Mouse (Mus musculus): ENCODE data around the gene Acaa1a. TPM values are rescaled to one million over a fixed set of nuclear protein-coding genes. Genes with fewer than 3 reads are reported as not detected.
"Not testable (repeated sequence)": the region's sequence is repeated elsewhere in the genome, so short reads cannot be mapped to it uniquely, and the experiment has no call there.

The Acaa1a gene
- polyA plus RNA-seq, 1 experiment = 20.7 TPM

DNA sequence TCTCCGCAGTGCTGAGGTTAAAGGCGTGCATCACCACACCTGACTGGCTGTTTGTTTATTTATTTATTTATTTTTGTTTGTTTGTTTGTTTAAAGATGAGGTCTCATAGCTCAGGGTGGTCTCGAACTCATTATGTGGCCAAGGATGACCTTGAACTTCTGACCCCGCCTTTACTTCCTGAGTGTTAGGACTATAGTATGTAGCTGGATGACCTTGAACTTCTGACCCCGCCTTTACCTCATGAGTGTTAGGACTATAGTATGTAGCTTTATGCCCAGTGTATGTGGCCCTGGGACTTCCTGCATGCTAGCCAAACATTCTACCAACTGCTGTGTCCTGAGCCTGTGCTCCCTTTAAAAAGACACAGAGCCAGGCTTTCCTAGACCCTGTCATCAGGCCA, 21.9 kb downstream of the Acaa1a start:
- no peaks in the 10 kb centered on the region for H3K27me3 ChIP-seq (ENCODE audit: control insufficient read depth, insufficient read depth, low read length, poor library complexity, severe bottlenecking)
- H3K9me3 ChIP-seq (replicated peaks; ENCODE audit: control insufficient read depth, insufficient read depth, low read length, poor library complexity, severe bottlenecking) = no peaks in the 10 kb centered on the region
- no peak overlapping the region for H3K4me3 ChIP-seq (ENCODE audit: low read depth, low read length)
- H3K36me3 ChIP-seq (ENCODE audit: control insufficient read depth, insufficient read depth, low read length, poor library complexity, severe bottlenecking) = no peaks in the 10 kb centered on the region
- no peaks in the 10 kb centered on the region for H3K4me1 ChIP-seq (ENCODE audit: control insufficient read depth, insufficient read depth, low read length)
- H3K27ac ChIP-seq (ENCODE audit: insufficient read depth, low read length) = no peak overlapping the region
- TF ChIP-seq EP300 (IDR thresholded peaks at IDR 0.05; ENCODE audit: insufficient read depth, low read depth, low read length) (no peak), CTCF (IDR thresholded peaks at IDR 0.05; ENCODE audit: low read depth, low read length) (no peak), POLR2A (IDR thresholded peaks at IDR 0.05; ENCODE audit: insufficient read depth, low read length) (no peak)
- no peak overlapping the region for H3K9ac ChIP-seq (ENCODE audit: low read depth, poor library complexity, severe bottlenecking)

DNA sequence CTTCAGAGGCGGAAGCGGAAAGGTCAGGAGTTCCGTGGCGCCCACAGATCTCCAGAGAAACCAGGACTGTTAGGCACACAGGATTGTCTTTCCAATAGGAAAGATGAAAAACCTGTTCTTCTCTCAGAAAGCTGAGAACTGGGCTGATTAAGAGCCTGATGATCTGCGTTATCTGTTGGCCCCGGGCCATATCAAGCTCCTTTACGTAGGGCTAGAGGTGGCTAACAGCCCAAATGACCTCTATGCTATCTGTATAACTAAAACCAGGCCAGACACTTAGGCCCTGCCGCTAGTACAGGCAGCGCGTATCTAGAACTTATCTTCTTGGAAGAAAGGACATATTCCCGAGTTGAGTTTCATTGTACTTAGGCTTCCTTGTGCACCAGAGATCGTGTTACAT, 23.8 kb downstream of the Acaa1a start:
- Histone ChIP-seq H3K9me3 (replicated peaks; ENCODE audit: control insufficient read depth, insufficient read depth, low read length, poor library complexity, severe bottlenecking) (no peaks in the 10 kb centered on the region), H3K4me1 (ENCODE audit: control insufficient read depth, insufficient read depth, low read length) (no peaks in the 10 kb centered on the region), H3K36me3 (ENCODE audit: control insufficient read depth, insufficient read depth, low read length, poor library complexity, severe bottlenecking) (no peaks in the 10 kb centered on the region), H3K4me3 (ENCODE audit: low read depth, low read length) (no peak overlapping the region), H3K27me3 (ENCODE audit: control insufficient read depth, insufficient read depth, low read length, poor library complexity, severe bottlenecking) (no peaks in the 10 kb centered on the region), H3K27ac (ENCODE audit: insufficient read depth, low read length) (no peak overlapping the region), H3K9ac (ENCODE audit: low read depth, poor library complexity, severe bottlenecking) (no peak overlapping the region)
- TF ChIP-seq POLR2A (IDR thresholded peaks at IDR 0.05; ENCODE audit: insufficient read depth, low read length) (no peak), CTCF (IDR thresholded peaks at IDR 0.05; ENCODE audit: low read depth, low read length) (no peak), EP300 (IDR thresholded peaks at IDR 0.05; ENCODE audit: insufficient read depth, low read depth, low read length) (no peak)

DNA sequence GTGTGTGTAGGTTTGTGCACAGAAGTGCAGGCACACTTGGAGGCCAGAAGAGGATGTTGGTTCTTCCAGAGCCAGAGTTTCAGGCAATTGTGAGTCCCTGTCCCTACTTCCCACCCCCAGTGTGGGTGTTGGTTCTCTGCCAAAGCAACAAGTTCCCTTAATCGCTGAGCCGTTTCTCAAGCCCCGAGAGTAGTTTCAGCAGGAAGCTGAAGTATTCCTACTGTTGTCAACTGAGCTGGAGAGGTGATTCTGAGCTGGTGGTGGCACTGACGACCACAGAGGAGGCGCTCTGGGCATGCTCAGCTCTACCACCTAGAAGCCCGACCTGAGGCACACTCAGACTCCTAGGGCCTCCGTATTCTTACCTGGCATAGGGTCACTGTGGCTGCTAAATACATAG, 25.8 kb downstream of the Acaa1a start, which contains the start of gene Slc22a14:
TSS of gene Slc22a14 (minus strand) at position 270 of the 400 bp plus-strand sequence.
- Histone ChIP-seq H3K27ac (ENCODE audit: insufficient read depth, low read length) (no peak within 1 kb of the TSS), H3K9ac (ENCODE audit: low read depth, poor library complexity, severe bottlenecking) (no peak within 1 kb of the TSS), H3K4me1 (ENCODE audit: control insufficient read depth, insufficient read depth, low read length) (no peaks in the 10 kb centered on the region), H3K9me3 (replicated peaks; ENCODE audit: control insufficient read depth, insufficient read depth, low read length, poor library complexity, severe bottlenecking) (no peaks in the 10 kb centered on the region), H3K36me3 (ENCODE audit: control insufficient read depth, insufficient read depth, low read length, poor library complexity, severe bottlenecking) (0 out of 2 replicates have a peak, but pooled peaks cover 2% of the 10 kb centered on the region), H3K4me3 (ENCODE audit: low read depth, low read length) (no peak within 1 kb of the TSS), H3K27me3 (ENCODE audit: control insufficient read depth, insufficient read depth, low read length, poor library complexity, severe bottlenecking) (no peaks in the 10 kb centered on the region)
- TF ChIP-seq CTCF (IDR thresholded peaks at IDR 0.05; ENCODE audit: low read depth, low read length) = no peak
- TF ChIP-seq EP300 (IDR thresholded peaks at IDR 0.05; ENCODE audit: insufficient read depth, low read depth, low read length) = no peak
- no peak for TF ChIP-seq POLR2A (IDR thresholded peaks at IDR 0.05; ENCODE audit: insufficient read depth, low read length)

DNA sequence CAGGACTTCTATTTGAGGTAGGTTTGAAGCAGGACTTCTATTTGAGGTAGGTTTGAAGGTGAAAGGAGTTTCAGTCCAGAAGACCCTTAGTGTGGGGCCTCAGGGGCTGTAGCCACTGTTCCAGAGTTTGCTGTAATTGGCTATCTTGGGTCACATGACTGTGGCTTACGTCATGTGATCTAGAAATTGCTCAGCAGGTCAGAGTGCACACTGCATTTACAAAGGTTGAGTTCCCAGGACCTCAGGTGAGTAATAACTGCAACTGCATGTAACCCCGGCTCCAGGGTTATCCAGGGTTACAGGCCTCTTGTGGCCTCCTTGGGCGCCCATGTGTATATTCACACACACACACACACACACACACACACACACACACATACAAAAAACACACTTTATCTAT, 28.9 kb downstream of the Acaa1a start:
- H3K4me1 ChIP-seq (ENCODE audit: control insufficient read depth, insufficient read depth, low read length) = no peaks in the 10 kb centered on the region
- TF ChIP-seq POLR2A (IDR thresholded peaks at IDR 0.05; ENCODE audit: insufficient read depth, low read length) (no peak), CTCF (IDR thresholded peaks at IDR 0.05; ENCODE audit: low read depth, low read length) (no peak), EP300 (IDR thresholded peaks at IDR 0.05; ENCODE audit: insufficient read depth, low read depth, low read length) (no peak)
- H3K4me3 ChIP-seq (ENCODE audit: low read depth, low read length) = no peak overlapping the region
- no peak overlapping the region for H3K9ac ChIP-seq (ENCODE audit: low read depth, poor library complexity, severe bottlenecking)
- no peaks in the 10 kb centered on the region for H3K27me3 ChIP-seq (ENCODE audit: control insufficient read depth, insufficient read depth, low read length, poor library complexity, severe bottlenecking)
- H3K36me3 ChIP-seq (ENCODE audit: control insufficient read depth, insufficient read depth, low read length, poor library complexity, severe bottlenecking) = 0 out of 2 replicates have a peak, but pooled peaks cover 2% of the 10 kb centered on the region
- no peak overlapping the region for H3K27ac ChIP-seq (ENCODE audit: insufficient read depth, low read length)
- no peaks in the 10 kb centered on the region for H3K9me3 ChIP-seq (replicated peaks; ENCODE audit: control insufficient read depth, insufficient read depth, low read length, poor library complexity, severe bottlenecking)

DNA sequence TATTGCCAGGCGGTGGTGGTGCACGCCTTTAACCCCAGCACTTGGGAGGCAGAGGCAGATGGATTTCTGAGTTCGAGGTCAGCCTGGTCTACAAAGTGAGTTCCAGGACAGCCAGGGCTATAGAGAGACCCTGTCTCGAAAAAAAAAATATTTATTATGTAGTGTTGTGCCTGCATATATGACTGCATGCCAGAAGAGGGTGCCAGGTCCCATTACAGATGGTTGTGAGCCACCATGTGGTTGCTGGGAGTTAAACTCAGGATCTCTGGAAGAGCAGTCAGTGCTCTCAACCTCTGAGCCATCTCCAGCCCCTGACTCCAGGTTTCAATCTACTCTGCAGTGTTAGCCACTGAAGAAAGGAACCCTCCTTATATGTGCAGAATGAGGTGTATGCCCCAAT, 31.3 kb downstream of the Acaa1a start:
- H3K4me1 ChIP-seq (ENCODE audit: control insufficient read depth, insufficient read depth, low read length); H3K4me3 ChIP-seq (ENCODE audit: low read depth, low read length); H3K9ac ChIP-seq (ENCODE audit: low read depth, poor library complexity, severe bottlenecking); H3K27ac ChIP-seq (ENCODE audit: insufficient read depth, low read length); H3K36me3 ChIP-seq (ENCODE audit: control insufficient read depth, insufficient read depth, low read length, poor library complexity, severe bottlenecking); H3K9me3 ChIP-seq (replicated peaks; ENCODE audit: control insufficient read depth, insufficient read depth, low read length, poor library complexity, severe bottlenecking); H3K27me3 ChIP-seq (ENCODE audit: control insufficient read depth, insufficient read depth, low read length, poor library complexity, severe bottlenecking): not testable (repeated sequence)

DNA sequence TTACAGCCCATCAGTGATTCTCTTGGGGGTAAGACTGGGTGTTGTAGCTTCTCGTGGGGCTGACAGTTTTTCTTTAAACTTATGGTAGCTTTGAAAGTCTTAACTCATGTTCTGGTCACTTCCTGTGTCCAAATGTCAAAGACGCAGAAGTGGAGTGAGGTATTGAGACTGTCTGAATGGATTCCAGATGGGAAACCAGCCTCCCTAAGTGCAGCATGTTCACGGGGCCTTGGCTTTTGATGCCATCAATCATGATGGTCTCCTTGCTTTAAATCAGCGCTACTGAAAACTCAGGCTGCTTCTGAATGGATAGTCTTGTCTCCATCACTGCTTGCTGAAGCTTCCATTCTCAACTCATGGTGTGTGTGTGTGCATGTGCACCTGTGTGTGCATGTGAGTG, 31.8 kb downstream of the Acaa1a start:
- TF ChIP-seq EP300 (IDR thresholded peaks at IDR 0.05; ENCODE audit: insufficient read depth, low read depth, low read length) (no peak), CTCF (IDR thresholded peaks at IDR 0.05; ENCODE audit: low read depth, low read length) (no peak), POLR2A (IDR thresholded peaks at IDR 0.05; ENCODE audit: insufficient read depth, low read length) (no peak)
- Histone ChIP-seq H3K4me3 (ENCODE audit: low read depth, low read length) (no peak overlapping the region), H3K27me3 (ENCODE audit: control insufficient read depth, insufficient read depth, low read length, poor library complexity, severe bottlenecking) (no peaks in the 10 kb centered on the region), H3K9ac (ENCODE audit: low read depth, poor library complexity, severe bottlenecking) (no peak overlapping the region), H3K4me1 (ENCODE audit: control insufficient read depth, insufficient read depth, low read length) (peaks cover 6% of the 10 kb centered on the region), H3K36me3 (ENCODE audit: control insufficient read depth, insufficient read depth, low read length, poor library complexity, severe bottlenecking) (0 out of 2 replicates have a peak, but pooled peaks cover 2% of the 10 kb centered on the region), H3K9me3 (replicated peaks; ENCODE audit: control insufficient read depth, insufficient read depth, low read length, poor library complexity, severe bottlenecking) (no peaks in the 10 kb centered on the region), H3K27ac (ENCODE audit: insufficient read depth, low read length) (no peak overlapping the region)
